Mouse (Mus musculus) ovary, postnatal 36 days (tissue): ENCODE results near the gene Ranbp2.

Source experiments
- DNase-seq: peaks from one replicate; pipeline ENCODE4 v3.0.0; 2022; ENCODE audit warnings: low spot score, mixed read lengths

Gene Ranbp2

DNA sequence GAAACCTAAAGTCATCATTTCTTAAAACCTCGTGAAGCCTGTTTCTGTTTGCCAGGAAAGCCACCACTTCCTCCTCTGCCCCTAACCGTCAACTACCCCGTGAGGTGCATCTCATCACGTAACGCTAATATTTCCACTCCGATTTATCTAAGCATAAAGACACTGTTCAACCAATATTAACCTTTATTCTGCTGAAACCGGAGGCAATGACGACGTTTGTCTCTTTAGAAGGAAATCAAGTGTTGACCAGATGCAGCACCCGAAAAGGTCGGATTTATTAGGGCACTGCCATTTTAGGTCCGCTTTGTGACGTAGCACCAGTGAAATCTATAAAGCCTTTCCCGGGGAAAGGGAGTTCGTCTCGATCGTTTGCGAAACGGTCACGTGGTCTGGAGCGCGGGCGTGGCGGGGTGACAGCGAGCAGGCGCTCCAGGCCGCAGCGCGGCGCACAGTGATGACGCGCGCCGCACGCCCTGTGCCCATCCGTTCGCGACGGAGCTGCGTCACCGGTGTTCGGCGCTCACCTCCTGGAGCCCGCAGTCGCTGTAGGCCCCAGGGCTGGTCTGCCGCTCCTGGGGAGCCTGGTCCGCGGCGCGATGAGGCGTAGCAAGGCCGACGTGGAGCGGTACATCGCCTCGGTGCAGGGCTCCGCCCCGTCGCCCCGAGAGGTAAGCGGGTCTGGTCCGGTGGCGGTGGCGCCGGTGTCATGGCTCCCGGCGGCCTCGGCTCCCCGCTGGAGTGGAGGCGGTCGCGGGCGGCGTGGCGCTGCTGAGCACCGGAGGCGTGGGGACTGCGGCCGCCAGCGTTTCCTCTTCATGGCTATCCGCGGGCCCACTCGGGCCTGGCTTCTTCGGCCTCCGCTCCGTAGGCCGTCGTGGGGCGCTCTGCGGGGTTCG is at the start of gene Ranbp2:
Gene Ranbp2, plus strand, starts transcription at position 537 of the 896 bp plus-strand sequence.
- DNase-seq: peak; percentile 97

DNA sequence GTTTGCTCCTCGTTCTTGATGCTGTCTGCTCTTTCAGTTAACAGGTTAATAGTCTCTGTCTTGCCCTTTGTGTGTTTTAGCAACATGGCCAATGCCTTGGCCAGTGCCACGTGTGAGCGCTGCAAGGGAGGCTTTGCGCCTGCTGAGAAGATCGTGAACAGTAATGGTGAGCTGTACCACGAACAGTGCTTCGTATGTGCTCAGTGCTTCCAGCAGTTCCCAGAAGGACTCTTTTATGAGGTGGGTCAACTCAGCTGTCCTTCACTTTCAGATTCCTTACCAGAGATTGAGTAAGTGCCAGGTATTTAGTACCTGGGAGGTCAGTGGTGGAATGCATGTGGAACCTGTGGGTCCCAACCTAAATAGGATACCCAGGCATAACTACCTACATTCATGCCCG is 47.8 kb upstream of the Ranbp2 start:
- DNase-seq: no peak

DNA sequence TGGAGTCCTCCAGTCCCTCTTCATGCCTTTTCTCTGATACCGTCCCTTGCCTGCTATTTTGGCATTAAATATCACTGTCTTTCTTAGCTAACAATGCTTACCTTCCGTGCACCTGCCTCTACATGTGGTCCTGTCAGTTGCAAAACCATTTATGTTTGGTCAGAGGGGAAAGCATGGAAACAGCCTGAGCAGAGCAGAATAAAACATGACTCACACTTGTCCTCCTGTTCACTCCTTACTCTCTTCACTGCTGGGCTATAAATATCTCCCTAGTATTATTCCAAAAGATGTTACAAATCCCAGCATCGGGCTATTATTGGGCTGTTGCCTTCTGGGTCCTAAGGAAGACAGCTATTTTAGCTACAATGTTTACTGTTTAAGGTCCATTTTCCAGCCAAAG is 44.9 kb upstream of the Ranbp2 start:
- DNase-seq: no peak

DNA sequence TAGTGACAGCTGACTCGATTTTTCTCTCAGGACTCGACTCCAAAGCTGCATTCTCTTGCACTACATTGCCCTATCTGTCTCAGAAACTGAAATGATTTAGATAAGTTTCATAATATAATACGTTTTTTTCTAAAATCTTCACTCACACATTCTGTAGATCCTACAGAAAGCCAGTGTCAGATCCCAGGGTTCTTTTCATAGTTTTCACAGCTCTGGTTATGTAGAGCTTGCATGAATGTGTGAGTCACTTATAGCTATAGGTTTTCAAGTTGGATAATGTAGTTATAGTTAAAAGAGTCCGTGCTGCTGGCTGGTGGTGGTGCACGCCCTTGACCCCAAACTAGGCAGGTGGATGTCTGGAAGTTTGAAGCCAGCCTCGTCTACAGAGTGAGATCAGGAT is 42.1 kb upstream of the Ranbp2 start:
- DNase-seq: no peak

DNA sequence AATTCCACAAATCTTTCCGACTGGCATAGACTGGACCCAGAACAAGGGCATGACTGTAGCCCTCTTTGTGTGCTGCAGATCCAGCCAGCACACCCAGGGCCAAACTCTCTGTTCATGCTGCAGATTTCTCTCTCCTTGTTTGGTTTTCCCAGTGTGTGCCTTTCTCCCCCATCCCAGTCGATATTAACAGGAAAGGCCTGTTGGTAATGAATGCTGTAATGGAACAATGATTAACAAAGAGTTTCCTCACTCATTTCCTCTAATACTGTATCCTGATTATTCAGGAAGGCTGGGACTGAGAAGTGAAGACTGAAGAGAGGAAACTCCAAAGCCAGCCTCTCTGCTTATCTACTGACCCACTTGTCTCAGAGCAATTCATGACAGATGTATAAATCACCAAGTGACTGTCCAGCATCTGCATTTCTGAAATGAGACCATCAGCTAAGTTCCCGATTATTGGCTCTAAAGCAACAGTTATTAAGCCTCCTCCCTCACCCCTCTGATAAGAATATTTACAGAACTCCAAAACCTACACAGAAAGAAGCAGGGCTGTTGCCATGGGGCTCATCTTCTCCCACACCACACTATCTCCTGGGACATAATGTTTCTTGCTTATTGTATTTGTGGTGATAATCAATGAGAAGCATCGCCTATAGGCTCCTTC is 41.3 kb upstream of the Ranbp2 start:
- DNase-seq: no peak

- DNase-seq: no peak
Measured at GRCm38 (mm10) chr10:58405949-58406305, 40.8 kb upstream of the Ranbp2 start.

DNA sequence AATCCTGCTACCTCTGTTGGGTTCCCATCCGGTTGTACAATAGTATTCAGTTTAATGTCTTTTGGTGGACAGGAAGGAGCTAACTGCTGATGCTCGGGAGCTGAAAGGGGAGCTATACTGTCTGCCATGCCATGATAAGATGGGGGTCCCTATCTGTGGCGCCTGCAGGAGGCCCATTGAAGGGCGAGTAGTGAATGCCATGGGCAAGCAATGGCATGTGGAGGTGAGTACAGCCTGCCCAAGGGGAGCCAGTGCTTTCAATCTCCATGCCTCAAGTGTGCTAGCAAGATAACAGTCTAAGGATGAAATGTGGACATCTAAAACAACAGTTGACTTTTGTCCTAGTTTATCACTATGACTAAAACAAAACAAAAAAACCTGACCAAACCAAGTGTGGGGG is 34.4 kb upstream of the Ranbp2 start:
- no peak for DNase-seq

DNA sequence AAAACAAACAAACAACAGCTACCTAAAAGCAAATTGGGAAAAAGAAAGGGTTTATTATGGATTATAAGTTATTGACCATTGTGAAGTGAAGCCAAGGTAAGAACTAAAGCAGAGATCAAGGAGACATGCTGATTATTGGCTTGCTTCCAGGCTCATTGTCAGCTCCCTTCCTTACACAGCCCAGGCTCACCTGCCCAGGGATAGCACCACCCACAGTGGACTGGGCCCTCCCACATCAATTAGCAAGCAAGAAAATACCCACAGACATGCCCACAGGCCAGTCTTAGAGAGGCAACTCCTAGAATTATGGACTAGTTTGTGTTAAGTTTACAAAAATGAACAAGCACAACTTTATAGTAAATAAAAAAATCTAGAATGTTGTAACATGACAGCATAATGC is 33.9 kb upstream of the Ranbp2 start:
- no peak for DNase-seq

DNA sequence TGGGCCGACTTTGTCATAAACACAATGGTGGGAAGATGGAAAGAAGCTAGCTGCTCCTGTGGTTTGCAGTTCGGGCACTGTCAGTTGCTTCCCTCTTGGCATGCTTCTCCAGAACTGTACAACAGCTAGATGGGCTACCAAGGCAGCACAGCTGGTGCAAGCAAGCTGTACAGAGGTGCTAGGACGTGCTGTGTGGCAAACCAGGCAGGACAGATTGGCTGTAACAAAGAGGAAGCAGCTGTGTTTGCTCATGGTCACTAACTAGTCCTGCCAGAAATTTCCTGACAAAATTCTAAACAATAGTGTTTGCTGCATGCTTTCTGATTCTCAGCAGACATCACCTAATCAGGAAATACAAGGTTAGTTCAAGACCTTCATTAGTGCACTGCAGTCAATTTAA is 30.0 kb upstream of the Ranbp2 start:
- no peak for DNase-seq

DNA sequence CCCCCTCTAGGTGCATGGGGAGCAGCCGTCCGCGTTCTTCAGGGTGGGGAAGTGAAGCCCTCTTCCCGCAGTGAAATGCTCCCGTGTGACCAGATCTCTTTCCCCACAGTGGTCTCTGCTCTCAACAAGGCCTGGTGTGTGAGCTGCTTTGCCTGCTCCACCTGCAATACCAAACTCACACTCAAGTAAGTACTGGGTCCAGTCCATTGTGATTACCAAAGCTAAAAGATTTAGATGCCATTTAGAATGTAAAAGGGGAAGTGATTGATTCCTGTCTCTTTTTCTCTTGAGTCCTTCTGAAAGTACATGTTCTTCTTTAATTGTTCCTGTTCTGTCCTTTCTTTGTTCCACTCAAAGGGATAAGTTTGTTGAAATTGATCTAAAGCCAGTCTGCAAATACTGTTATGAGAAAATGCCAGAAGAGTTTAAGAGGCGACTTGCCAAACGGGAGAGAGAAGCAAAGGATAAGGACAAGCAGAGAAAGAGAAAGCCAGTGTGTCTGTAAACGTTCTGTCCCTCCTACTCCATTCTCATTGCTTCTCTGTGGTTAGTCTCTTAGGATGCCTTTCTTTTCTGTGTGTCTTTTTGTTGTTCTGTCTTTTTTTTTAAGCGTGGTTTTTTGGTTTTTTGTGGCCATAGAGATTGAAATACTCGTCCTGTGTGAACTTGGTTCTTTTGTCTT is 28.3 kb upstream of the Ranbp2 start:
- DNase-seq: no peak

DNA sequence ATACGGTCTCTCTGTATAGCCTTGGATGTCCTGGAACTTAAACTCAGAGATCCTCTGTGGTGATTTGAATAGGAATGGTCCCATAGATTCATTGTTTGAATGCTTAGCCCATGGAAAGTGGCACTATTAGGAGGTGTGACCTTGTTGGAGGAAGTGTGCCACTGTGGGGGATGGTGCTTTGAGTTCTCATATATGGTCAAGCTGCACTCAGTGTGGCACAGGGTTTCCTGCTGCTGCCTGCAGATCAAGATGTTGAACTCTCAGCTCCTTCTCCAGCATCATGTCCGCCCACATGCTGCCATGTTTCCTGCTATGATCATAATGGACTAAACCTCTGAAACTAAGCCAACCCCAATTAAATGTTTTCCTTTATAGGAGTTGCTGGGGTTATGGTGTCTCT is 18.8 kb upstream of the Ranbp2 start:
- DNase-seq: no peak

GRCm38 (mm10) chr10:58445850-58446249 is 870 bp upstream of the Ranbp2 start:
- DNase-seq: no peak

GRCm38 (mm10) chr10:58447280-58447781 is 611 bp downstream of the Ranbp2 start:
- DNase-seq: no peak

GRCm38 (mm10) chr10:58451575-58451974 is 4.9 kb downstream of the Ranbp2 start:
- DNase-seq: no peak

DNA sequence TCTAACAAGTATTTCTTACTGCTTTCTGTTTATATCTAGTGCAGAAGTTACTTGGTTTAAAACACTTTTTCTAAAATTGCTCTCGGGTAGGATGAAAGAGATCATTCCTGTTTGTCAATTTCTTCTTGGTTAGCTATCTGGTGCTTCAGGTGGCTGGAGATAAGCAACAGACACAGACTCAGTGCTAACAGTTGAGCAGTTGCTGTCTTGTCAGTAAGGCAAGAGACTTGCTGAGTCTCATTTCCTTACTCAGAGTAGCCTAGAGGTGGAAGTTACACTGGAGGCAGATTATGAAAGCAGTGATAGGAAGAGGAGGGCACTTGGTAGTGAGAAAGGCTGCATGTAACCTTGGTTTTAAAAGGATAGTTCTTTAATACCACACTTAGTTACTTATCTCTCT is 5.5 kb downstream of the Ranbp2 start:
- no peak for DNase-seq

DNA sequence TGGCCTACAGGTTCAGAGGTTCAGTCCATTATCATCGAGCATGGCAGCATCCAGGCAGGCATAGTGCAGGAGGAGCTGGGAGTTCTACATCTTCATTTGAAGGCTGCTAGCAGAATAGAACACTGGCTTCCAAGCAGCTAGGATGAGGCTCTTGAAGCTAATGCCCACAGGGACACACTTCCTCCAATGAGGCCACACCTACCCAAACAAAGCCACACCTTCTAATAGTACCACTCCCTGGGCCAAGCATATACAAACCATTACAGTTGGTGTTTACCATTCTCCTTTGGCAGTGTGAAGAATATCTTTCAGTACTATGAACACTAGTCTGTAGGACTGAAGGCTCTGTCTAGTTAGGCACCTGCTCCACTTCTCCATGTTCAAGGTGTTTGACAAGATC is 13.2 kb downstream of the Ranbp2 start:
- no peak for DNase-seq

GRCm38 (mm10) chr10:58477086-58477755 is 30.5 kb downstream of the Ranbp2 start:
- DNase-seq: no peak

DNA sequence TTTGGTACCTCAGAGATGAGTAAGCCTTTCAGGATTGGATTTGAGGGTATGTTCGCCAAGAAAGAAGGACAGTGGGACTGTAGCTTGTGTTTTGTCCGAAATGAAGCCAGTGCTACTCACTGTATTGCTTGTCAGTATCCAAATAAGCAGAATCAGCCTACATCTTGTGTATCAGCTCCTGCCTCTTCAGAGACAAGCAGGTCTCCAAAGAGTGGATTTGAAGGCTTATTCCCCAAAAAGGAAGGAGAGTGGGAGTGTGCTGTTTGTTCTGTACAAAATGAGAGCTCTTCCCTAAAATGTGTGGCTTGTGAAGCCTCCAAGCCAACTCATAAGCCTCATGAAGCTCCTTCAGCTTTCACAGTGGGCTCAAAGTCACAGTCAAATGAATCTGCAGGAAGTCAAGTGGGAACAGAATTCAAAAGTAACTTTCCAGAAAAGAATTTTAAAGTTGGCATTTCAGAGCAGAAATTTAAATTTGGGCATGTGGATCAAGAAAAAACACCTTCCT is 31.4 kb downstream of the Ranbp2 start:
- no peak for DNase-seq

- DNase-seq: no peak
Measured at GRCm38 (mm10) chr10:58479954-58480490, 33.3 kb downstream of the Ranbp2 start.

- no peak for DNase-seq
Measured at GRCm38 (mm10) chr10:58491031-58491430, 44.3 kb downstream of the Ranbp2 start.

GRCm38 (mm10) chr10:58495637-58496036 is 48.9 kb downstream of the Ranbp2 start:
- DNase-seq: no peak

GRCm38 (mm10) chr10:58496732-58497131 is 50.0 kb downstream of the Ranbp2 start:
- no peak for DNase-seq
